Mouse (Mus musculus) ES-E14 (cell line): ENCODE measurements around the gene Dnah12.

ENCODE experiments used
- CHD2 ChIP-seq: IDR thresholded peaks from 2 replicates; pipeline ENCODE4 v1.6.1; 2014; ENCODE audit warnings: mild to moderate bottlenecking, low read depth, low read length, inconsistent platforms
- HCFC1 ChIP-seq: IDR thresholded peaks from 2 replicates; pipeline ENCODE4 v1.6.1; 2012; ENCODE audit warnings: low read length, inconsistent platforms, borderline replicate concordance; ENCODE audit not compliant: insufficient read depth
- MAFK ChIP-seq: IDR thresholded peaks from 2 replicates; pipeline ENCODE4 v1.6.1; 2014; ENCODE audit warnings: mild to moderate bottlenecking, low read depth, low read length, inconsistent platforms; ENCODE audit not compliant: insufficient read depth
- ZC3H11A ChIP-seq: IDR thresholded peaks from 2 replicates; pipeline ENCODE4 v1.6.1; 2012; ENCODE audit warnings: low read depth, mild to moderate bottlenecking, inconsistent platforms, low read length, borderline replicate concordance
- ZNF384 ChIP-seq: IDR thresholded peaks from 2 replicates; pipeline ENCODE4 v1.6.1; 2012; ENCODE audit warnings: low read depth, low read length, inconsistent platforms

DNA sequence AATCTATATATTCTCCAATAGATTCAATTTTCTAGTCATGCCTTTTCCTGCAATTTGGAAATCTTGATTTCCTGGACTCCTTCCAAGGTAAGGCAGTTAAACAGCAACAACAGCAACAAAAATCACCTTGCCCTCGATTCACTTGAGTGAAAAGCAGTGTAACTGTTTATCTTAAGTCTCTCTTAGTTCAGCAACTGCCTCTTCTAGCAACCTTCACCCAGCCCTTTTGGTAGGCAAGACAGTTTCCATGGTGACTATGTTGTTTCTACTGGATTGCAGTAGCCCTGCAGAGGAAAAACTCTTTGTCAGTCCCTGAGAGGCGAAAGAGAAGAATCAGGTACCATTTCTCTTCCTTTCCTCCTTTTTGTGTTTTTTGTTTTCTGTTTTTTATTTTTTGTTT lies 1.7 kb upstream of the Dnah12 start:
- no peak for TF ChIP-seq CHD2
- TF ChIP-seq ZC3H11A: no peak
- no peak for TF ChIP-seq ZNF384
- no peak for TF ChIP-seq HCFC1
- TF ChIP-seq MAFK: no peak
